In genomic region chr16:83193441-83193953, GRCm38 (mm10) we compare ENCODE assay signal across 21 mouse cellular contexts.
A peak's percentile ranks its signal among the peaks of the same experiment; 100 is the strongest.
DNase-seq lines count a peak whose midpoint lies in the region.
"Had no signal": no experiment of that assay in that cellular context is flagged by ENCODE, and none has a peak within 500 bp of the region (broad histone marks: within the 10 kb centered on the region; RNA-seq: fewer than 3 reads in every experiment).

No protein-coding gene starts in this region.

- no peak overlapping the region for H3K27ac ChIP-seq in hindbrain, embryonic 10.5 days
- H3K27ac ChIP-seq: forebrain, embryonic 13.5 days; limb, embryonic 12.5 days; lung, embryonic 15.5 days; stomach, postnatal 0 days had no signal

- H3K27me3 ChIP-seq in hindbrain, embryonic 10.5 days (ENCODE audit: insufficient read depth, poor library complexity, severe bottlenecking): no peaks in the 10 kb centered on the region
- H3K27me3 ChIP-seq: forebrain, embryonic 13.5 days; limb, embryonic 12.5 days; lung, embryonic 15.5 days had no signal

- H3K9me3 ChIP-seq in hindbrain, embryonic 10.5 days: no peaks in the 10 kb centered on the region
- H3K9me3 ChIP-seq: forebrain, embryonic 13.5 days; limb, embryonic 12.5 days; lung, embryonic 15.5 days had no signal

- DNase-seq in right cerebral cortex, adult 2 months (ENCODE audit: low spot score in 2 of 2): peak; percentile 35 to 41
- no peak for DNase-seq in right cerebral cortex, postnatal 14 days
- peak; percentile 58 to 73 for DNase-seq in left cerebral cortex, adult 9 months (ENCODE audit: low spot score in 2 of 2)
- peak; percentile 5 for DNase-seq in right cerebral cortex, postnatal 25 days
- DNase-seq in hindbrain, embryonic 10.5 days (ENCODE audit: low spot score): no peak
- no peak for DNase-seq in kidney, postnatal 14 days
- DNase-seq: adrenal gland, adult 2 months; adrenal gland, postnatal 36 days; B cell, adult 2 months; cerebellum, adult 8-10 months; cerebellum, postnatal 25 days; gastrocnemius, postnatal 10 days; heart, postnatal 14 days; kidney, adult 2 months; kidney, postnatal 4 days; layer of hippocampus, postnatal 36 days; lung, postnatal 36 days had no signal

- H3K36me3 ChIP-seq in hindbrain, embryonic 10.5 days: no peaks in the 10 kb centered on the region
- H3K36me3 ChIP-seq: limb, embryonic 12.5 days; lung, embryonic 15.5 days had no signal

- no peak overlapping the region for H3K4me3 ChIP-seq in hindbrain, embryonic 10.5 days
- H3K4me3 ChIP-seq: forebrain, embryonic 13.5 days; limb, embryonic 12.5 days; lung, embryonic 15.5 days had no signal

- no peaks in the 10 kb centered on the region for H3K4me1 ChIP-seq in hindbrain, embryonic 10.5 days (replicated peaks)
- H3K4me1 ChIP-seq: forebrain, embryonic 13.5 days; limb, embryonic 12.5 days; lung, embryonic 15.5 days had no signal

Comparison
In these comparisons a context has a peak if more than half of its experiments do, and no peak if none do; other contexts are left out.
1. DNase-seq: peak in right cerebral cortex, adult 2 months (2 of 2), left cerebral cortex, adult 9 months (2 of 2) and right cerebral cortex, postnatal 25 days (single experiment); none in right cerebral cortex, postnatal 14 days (single experiment), hindbrain, embryonic 10.5 days (single experiment) and kidney, postnatal 14 days (single experiment).